Mouse (Mus musculus): ENCODE measurements around the gene E430018J23Rik. TPM values are rescaled to one million over a fixed set of nuclear protein-coding genes. Genes with fewer than 3 reads are reported as not detected.
A peak's percentile ranks its signal among the peaks of the same experiment; 100 is the strongest.
"Not testable (repeated sequence)": the region's sequence is repeated elsewhere in the genome, so short reads cannot be mapped to it uniquely, and the experiment has no call there.

E430018J23Rik gene
- total RNA-seq, 2 experiments from 2014 or later = not detected

DNA sequence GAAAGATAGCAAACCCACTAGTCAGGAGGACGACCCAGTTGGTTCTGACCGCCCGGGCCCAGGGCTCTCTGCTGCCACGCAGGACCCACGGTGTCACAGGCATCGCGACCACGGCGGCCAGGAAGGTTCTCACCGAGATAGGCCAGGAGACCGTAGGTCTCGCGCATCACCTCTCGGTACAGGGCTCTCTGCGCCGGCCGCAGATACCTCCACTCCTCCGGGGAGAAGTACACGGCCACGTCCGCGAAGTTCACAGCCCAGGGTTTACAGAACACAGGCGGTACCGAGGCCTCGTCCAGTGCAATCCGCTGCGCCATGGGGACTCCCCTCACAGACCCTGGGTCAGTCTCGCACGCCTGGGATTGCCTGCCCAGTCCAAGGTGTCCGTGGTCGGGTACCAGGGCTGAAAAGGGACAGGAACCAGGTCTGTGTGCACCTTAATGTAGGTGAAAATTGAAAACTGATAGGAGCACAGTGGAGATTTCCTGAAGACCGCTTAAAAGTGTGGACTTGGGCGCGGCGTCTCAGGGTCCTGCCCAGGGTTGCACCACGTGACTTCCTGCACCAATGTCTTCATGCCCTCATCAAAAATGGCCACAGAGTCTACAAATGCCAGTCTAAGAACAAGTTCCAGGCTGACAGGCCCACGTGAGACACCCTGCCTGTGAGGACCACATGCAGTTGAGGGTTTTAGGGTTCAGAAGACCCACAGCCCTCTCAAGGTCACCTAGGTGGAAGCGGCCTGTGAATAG is 6.6 kb downstream of the E430018J23Rik start, which contains the start of gene 9130019O22Rik:
TSS of gene 9130019O22Rik (minus strand) at position 526 of the 752 bp plus-strand sequence.
- peak; percentile 90 for ATAC-seq (replicated peaks; ENCODE audit: low FRiP score, poor library complexity, severe bottlenecking)

DNA sequence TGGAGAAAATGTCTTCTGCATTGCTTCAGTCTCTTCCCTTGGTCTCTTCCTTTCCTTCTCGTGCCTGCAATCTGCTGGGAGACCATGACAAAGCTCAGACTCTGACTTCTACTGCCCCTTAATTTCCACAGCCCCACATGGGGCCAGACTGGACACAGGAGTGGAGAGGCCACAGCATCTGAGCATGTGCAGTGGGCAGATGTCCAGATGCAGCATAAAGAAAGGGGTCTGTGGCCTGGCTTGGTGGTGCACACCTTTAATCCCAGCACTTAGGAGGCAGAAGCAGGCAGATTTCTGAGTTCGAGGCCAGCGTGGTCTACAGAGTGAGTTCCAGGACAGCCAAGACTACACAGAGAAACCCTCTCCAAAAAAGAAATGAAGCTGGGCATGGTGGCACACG is 7.9 kb downstream of the E430018J23Rik start:
- ATAC-seq (replicated peaks; ENCODE audit: low FRiP score, poor library complexity, severe bottlenecking) = not testable (repeated sequence)

DNA sequence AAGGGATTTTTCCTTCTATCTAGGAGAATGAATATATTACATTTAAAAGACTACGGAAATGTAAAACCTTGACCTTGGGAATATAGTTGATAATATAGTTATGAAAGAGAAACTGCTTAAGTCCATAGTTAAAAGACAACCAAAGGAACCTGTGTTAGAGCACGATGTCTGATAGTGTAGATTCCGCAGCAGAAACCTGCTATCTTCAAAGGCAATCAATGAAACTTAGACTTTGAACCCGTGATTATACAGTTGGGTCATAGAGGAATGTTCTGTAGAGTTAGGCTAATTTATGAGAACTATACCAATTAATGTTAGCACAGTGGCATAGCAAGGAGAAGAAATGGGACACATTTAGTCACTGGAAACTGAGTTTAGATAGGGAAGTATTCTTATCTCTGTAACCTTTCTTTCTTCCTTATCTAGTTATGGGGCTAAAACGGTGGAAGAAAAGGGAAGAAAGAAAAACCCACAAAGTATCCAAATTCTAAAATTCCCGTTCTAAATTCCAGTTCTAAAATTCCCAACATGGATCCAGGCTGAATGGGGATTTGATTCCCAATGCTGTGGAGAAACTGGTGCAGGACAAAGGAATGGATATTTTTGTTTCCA is 15.0 kb downstream of the E430018J23Rik start:
- ATAC-seq (replicated peaks; ENCODE audit: low FRiP score, poor library complexity, severe bottlenecking) = no peak

DNA sequence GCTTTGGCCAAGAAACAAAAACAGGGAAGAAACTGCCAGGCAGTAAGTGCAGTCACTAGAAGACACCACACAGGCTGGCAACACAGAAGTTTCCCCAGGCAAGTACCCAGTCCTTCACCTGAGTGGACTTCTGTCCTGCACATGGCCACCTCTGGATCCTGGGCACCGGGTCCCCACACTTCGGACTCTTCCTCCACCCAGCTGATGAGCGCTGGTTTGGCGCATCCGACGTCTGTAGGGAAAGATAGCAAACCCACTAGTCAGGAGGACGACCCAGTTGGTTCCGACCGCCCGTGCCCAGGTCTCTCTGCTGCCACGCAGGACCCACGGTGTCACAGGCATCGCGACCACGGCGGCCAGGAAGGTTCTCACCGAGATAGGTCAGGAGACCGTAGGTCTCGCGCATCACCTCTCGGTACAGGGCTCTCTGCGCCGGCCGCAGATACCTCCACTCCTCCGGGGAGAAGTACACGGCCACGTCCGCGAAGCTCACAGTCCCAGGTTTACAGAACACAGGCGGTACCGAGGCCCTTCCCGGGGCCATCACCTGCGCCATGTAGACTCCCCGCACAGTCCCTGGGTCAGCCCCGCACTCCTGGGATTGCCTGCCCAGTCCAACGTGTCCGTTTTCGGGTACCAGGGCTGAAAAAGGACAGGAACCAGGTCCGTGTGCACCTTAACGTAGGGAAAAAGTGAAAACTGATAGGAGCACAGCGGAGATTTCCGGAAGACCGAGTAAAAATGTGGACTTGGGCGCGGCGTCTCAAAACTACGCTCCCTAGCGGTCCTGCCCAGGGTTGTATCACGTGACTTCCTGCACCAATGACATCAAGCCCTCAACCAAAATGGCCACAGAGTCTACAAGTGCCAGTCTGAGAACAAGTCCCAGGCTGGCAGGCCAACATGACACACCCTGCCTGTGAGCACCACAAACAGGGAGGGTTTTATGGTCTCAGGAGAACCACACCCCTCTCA is 17.9 kb downstream of the E430018J23Rik start, which contains the start of gene Zfp747:
TSS of gene Zfp747 (minus strand) at position 780 of the 975 bp plus-strand sequence.
- peak; percentile 95 for ATAC-seq (replicated peaks; ENCODE audit: low FRiP score, poor library complexity, severe bottlenecking)

DNA sequence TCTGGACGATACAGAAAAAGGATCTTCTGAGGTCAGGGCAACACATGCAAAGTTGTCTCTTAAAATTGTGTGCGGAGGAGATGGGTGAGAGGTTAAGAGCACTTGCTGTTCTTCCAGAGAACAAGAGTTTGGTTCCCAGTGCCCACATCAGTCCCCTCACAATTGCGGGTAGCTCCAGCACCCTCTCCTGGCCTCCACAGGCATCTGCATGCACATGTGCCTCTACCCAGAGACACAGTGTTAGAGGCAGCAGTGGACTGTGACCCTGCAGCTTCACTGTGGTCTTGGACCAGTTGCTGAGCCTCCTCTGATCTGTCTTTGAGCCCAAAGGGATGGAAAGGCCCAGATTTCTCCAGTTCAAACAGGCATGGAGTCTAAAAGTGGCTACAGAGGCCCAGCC is 21.6 kb downstream of the E430018J23Rik start:
- not testable (repeated sequence) for ATAC-seq (replicated peaks; ENCODE audit: low FRiP score, poor library complexity, severe bottlenecking)

DNA sequence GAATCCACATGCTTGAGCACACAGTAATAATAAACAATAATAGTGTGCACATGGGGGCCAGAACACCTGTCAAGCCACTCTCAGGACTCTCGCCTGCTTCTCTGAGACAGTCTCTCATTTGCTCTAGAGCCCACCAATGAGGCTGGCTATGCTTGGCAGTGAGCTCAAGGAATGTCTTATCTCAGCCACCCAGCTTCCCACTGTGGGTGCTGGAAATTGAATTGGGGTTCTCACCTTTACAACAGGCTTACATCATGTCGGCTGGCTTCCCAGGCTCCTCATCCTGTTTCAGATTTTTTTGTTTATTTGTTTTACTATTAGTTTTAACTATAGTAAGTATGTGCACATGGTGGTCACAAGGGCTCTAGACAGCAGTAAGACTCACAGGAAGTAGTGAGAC is 22.2 kb downstream of the E430018J23Rik start:
- no peak for ATAC-seq (replicated peaks; ENCODE audit: low FRiP score, poor library complexity, severe bottlenecking)

DNA sequence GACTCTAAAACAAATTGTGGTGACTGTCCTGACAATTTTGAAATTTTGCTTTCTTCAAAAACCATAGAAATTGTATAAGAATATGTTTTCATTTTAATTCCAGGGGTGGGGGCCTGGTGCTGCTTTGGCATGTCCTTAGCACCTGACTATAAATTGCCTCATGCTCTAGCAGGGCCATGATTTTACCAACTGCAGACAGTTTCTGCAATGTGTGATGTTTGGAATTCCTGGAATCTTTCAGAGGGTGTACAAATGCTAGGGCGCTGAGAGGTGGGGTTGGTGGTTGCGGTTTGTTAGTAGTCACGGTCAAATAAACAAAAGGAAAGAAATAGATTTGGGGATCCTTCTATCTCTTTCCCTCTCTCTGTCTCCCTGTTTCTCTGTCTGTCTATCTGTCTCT is 27.2 kb downstream of the E430018J23Rik start:
- no peak for ATAC-seq (replicated peaks; ENCODE audit: low FRiP score, poor library complexity, severe bottlenecking)

DNA sequence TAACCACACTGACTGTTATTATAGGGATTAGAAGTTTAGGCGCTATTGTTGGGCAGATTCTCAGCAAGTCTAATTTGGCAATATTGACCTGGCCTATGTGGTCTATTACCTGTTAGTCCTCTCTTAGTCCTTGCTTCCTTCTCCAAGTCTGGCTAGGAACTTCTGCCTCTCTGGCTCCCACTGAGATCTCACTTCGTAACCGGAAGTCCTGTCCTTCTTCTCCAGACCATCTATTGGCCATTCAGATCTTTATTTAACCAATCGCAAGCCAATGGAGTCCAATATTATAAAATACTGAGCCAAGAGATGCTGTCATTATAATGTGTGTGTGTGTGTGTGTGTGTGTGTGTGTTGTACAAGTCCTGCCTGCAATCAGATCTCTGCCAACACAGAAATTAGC is 29.3 kb downstream of the E430018J23Rik start:
- ATAC-seq (replicated peaks; ENCODE audit: low FRiP score, poor library complexity, severe bottlenecking) = no peak

DNA sequence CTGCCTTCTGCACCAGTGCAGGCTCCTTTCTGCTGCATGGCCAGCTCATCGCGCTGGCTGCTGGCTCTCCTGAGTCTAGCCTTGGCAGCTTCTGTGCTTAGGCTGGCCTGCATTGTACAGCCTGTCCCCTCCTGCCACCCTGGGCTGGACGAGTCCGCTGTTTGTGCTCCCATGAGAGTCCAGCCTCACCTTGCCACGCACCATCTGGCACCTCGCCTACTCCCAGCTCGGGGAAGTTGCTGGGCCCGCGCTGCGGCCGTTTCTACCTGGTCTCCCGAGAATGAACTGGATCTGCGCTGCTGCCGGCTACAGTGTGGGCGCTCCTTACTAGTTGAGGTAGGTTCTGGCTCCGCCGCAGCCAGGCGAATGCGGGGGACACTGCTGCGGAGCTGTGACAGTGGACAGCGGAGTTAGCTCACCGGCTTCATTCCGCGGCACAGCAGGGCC is 29.9 kb downstream of the E430018J23Rik start:
- ATAC-seq (replicated peaks; ENCODE audit: low FRiP score, poor library complexity, severe bottlenecking) = no peak

DNA sequence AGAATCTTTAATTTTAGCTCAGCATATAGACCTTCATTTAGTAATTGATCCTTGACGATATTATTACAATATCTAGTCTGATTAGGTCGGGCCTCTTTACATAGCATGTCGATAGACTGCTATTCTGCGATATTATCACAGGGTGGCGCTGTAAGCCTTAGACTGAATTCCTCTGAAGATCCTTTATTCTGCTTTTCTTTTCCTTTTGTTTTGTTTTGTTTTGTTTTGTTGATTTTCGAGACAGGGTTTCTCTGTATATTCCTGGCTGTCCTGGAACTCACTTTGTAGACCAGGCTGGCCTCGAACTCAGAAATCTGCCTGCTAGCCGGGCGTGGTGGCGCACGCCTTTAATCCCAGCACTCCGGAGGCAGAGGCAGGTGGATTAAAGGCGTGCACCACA is 31.0 kb downstream of the E430018J23Rik start:
- not testable (repeated sequence) for ATAC-seq (replicated peaks; ENCODE audit: low FRiP score, poor library complexity, severe bottlenecking)

DNA sequence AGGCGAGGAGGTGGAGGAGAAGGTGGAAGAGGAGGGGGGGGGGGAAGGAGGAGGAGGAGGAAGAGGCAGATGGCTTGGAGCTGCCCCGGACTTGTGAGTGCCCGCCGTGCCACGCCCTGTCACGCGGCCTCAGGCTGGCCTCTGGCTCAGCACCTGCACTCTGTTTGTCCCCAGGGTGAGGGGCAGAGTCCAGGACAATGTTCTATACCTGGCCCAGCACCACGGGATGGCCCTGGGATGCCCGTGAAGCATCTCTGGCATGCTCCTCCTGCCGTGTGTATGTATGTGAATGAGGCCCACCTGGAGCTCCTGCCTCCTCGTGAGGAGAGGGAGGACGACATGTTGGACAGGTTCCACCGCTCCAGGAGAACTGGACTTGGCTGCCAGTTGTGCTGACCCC is 32.0 kb downstream of the E430018J23Rik start:
- ATAC-seq (replicated peaks; ENCODE audit: low FRiP score, poor library complexity, severe bottlenecking) = no peak

DNA sequence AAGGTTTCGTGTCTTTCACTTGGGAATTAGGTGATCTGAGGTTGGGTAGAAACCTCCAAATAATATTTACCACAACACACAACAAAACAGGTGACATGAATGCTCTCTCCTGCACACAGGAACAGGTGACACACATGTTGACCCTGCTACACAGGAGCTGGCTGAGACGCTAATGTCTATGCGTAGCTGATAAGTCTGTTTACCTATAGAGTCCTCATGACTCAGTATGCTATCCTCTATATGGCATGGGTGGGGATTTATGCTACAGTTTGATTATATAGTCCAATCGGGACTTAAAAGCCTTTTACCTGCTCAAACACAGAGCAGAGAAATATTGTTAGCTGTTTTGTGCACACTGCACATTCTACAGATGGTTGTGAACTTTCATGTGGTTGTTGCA is 33.2 kb downstream of the E430018J23Rik start:
- no peak for ATAC-seq (replicated peaks; ENCODE audit: low FRiP score, poor library complexity, severe bottlenecking)

DNA sequence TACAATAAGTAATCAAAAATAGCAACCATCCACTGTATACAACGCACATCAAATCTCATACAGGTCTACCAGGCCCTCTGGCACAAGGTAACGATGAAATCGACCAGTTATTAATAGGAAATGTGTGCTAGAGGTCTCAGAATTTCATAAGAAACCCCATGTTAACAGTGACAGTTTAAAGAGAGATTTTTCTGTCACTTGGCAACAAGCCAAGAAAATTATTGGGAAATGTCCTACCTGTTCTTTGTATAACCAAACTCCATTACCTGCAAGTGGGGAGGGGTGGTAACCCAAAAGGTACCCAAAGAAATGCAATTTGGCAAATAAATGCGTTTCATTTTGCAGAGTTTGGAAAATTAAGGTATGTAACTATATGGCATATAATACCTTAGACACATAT is 35.0 kb downstream of the E430018J23Rik start:
- no peak for ATAC-seq (replicated peaks; ENCODE audit: low FRiP score, poor library complexity, severe bottlenecking)

DNA sequence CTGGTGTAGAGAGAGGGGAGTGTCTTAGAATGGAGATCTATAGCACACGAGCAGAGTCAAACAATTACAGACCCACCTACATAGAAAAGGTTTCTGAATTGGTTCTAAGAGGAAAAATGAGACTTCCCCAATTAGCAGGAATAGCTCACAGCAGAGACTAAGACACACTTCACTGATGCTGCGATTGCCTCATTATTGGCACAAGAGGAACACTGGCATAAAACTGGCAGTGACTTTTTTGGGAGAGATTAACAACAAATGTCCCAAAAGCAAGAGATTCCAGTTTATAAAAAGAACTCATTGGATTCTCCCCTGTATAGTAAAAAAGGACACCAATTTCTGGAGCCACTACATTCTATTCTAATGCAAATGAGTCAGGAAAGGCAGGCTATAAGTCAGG is 35.6 kb downstream of the E430018J23Rik start:
- no peak for ATAC-seq (replicated peaks; ENCODE audit: low FRiP score, poor library complexity, severe bottlenecking)

DNA sequence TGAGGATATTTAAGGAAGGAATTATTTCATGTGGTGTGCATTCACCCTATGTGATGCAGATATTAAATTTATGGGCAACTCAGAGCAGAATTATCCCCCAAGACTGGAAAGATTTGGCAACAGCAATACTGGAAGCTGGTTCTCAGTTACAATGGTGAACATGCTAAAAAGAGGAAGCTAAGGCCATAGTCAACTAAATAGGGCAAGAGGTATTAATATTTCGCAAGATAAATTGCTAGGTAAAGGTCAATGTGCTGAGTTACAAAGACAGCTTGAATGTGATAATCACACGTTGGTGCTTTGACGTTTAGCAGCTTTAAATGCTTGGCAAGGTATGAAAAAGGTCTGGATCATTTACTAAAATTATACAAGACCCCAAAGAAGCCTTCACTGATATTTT is 37.6 kb downstream of the E430018J23Rik start:
- no peak for ATAC-seq (replicated peaks; ENCODE audit: low FRiP score, poor library complexity, severe bottlenecking)

DNA sequence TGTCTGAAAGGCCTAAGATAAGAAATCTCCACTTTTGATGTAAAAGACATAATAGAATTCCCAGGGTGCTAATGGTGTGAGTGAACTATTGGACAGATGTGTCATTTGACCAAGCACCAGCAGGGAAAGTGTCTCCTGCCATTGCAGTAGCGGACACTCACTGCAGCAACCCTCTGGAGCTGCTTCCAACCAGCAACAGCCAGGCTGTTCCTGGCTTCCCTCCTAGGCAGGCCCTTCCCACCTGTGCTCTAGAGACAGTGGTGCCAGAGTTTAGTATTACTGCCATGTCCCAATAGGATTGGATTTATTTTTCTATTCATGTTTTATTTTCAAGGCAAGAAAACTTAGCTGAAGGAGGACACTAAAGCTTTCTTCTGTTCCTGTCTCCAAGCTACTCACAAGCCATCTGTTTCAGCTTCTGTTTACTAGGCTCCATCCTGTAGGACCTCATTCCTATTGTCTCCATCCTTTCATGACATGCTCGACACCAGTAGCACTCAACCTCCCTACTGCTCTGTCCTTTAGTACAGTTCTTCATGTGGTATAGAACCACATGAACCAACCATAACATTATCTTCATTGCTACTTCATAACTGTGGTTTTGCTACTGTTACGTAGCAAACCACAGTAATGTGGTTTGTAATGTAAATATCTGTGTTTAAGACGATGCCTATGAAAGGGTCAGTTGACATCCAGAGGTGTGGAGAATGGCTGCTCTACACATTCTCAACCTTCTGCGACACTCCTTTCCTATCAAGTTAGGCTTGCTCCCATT is 42.0 kb downstream of the E430018J23Rik start:
- ATAC-seq (replicated peaks; ENCODE audit: low FRiP score, poor library complexity, severe bottlenecking) = no peak

DNA sequence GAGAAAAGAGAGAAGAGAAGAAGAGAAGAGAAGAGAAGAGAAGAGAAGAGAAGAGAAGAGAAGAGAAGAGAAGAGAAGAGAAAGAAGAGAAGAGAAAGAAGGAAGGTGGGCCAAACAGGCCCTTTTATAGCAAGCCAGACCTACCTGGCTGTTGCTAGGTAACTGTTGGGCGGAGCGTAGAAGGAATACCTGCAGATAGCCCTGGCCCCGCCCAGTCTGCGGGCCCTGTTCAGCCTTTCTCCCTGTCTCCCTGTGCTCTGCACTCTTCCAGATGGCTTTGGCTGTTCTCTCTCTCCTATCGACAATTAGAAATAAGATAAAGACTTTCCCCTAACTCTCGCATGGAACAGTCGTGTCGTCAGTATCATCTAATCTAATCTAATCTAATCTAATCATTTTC is 46.8 kb downstream of the E430018J23Rik start:
- no peak for ATAC-seq (replicated peaks; ENCODE audit: low FRiP score, poor library complexity, severe bottlenecking)

DNA sequence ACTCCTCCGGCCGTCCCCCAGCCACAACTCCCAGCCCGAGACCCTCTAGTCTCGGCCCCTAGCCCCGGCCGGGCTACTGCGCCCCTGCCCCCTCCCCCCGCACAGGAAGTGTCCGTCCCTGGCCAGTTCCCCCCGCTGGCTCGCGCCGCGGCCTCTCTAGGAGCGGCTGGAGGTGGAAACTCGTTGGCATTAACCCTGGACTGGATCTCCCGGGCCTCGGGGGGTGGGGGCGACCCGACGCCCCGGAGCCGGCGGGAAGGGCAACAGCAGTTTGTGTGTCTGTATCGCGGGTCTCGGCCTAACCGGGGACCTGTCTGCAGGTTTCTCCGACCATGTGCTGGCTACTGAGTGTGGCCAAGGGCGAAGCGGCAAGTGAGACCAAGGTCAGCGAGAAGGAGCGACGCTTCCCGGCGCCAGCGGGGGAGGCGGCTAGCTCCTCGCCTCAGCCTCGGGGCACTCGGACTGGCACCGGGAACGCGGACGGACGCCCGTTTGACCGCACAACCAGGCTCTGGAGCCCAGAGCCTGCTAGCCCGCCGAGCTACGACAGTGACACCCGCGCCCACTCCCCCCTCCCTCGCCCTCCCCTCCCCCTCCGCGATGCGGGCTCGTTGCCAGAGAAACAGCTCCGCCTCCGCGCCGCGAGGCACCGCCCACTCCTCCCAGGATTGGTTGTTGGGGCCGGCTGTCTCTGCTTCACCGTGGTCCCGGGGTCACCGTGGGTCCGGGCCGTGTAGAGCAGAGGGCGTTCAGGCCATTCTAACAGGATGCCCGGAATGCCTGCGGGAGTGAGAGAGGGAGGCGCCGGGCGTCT is 47.7 kb downstream of the E430018J23Rik start, which contains the start of gene Zfp768:
TSS of gene Zfp768 (minus strand) at position 78 of the 814 bp plus-strand sequence.
- peak; percentile 85 for ATAC-seq (replicated peaks; ENCODE audit: low FRiP score, poor library complexity, severe bottlenecking)

All from erythroid progenitor cell, adult 5-6 weeks (primary cell).